Mouse (Mus musculus) lung, adult 2 months (tissue): ENCODE results near the gene Fxyd2.

Experiments used
- CTCF ChIP-seq: fragments of 200-500 bp; IDR thresholded peaks from 2 replicates; pipeline ENCODE4 v1.5.1; 2011; ENCODE audit warnings: mild to moderate bottlenecking, low read length, control low read depth; ENCODE audit not compliant: insufficient read depth
- POLR2A ChIP-seq: fragments of 200-500 bp; IDR thresholded peaks from 2 replicates; pipeline ENCODE4 v1.6.1; 2011; ENCODE audit warnings: low read depth, mild to moderate bottlenecking, control low read depth, low read length, borderline replicate concordance; ENCODE audit errors: extremely low read depth

DNA sequence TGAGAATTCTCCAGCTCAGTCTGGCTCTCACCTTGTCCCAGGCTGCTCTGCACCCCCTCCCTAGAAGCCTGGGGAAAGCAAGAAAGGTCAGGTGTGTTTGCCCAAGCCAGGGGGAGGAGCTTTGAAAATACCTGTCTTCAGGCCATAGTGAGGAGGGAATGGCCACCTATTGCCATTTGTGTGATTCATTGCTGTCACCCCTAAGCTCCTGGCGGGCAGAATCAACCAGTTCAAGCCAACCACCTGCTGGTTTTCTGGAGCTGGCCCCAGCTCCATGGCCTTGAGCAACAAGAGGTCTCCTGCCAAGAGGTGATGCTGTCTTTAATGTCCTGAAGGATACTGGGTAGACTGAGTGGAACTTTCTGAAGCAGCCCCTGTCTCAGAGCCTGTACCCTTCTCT is 1.1 kb upstream of the Fxyd2 start:
- TF ChIP-seq CTCF (no peak), POLR2A (no peak)
